Mouse (Mus musculus): ENCODE measurements around the gene Bcl2l14.

The Bcl2l14 gene

GRCm38 (mm10) chr6:134449958-134450357, 53.8 kb downstream of the Bcl2l14 start:
- DNase-seq: no peak

GRCm38 (mm10) chr6:134450661-134451119, 54.6 kb downstream of the Bcl2l14 start:
- no peak for DNase-seq

- no peak for DNase-seq
Measured at GRCm38 (mm10) chr6:134454093-134454492, 58.0 kb downstream of the Bcl2l14 start.

GRCm38 (mm10) chr6:134458376-134458775, 62.3 kb downstream of the Bcl2l14 start:
- no peak for DNase-seq

- DNase-seq: no peak
Measured at GRCm38 (mm10) chr6:134461175-134461574, 65.1 kb downstream of the Bcl2l14 start.

GRCm38 (mm10) chr6:134466671-134467229, 70.6 kb downstream of the Bcl2l14 start:
- no peak for DNase-seq

GRCm38 (mm10) chr6:134469297-134469696, 73.2 kb downstream of the Bcl2l14 start:
- no peak for DNase-seq

- DNase-seq: peak; percentile 73
Measured at GRCm38 (mm10) chr6:134470857-134471256, 74.7 kb downstream of the Bcl2l14 start.

- no peak for DNase-seq
Measured at GRCm38 (mm10) chr6:134473143-134473561, 77.0 kb downstream of the Bcl2l14 start.

- DNase-seq: no peak
Measured at GRCm38 (mm10) chr6:134479481-134479880, 83.4 kb downstream of the Bcl2l14 start.

GRCm38 (mm10) chr6:134486318-134486717, 90.2 kb downstream of the Bcl2l14 start:
- no peak for DNase-seq

Data from layer of hippocampus, adult 9-11 months (tissue).